Mouse (Mus musculus) left cerebral cortex, postnatal 4 days (tissue): ENCODE measurements around the gene Msx2. TPM values are rescaled to one million over a fixed set of nuclear protein-coding genes. Genes with fewer than 3 reads are reported as not detected.
A peak's percentile ranks its signal among the peaks of the same experiment; 100 is the strongest.

Experiments used
- DNase-seq: peaks from one replicate; pipeline ENCODE4 v3.0.0-alpha.2; 2022
- intact Hi-C: fragments of 180-260 bp; cut with DNase I; formaldehyde crosslinking; loops from one replicate; pipeline ENCODE4 v1.15.1; 2025
- total RNA-seq, 2 experiments: library from RNA; stranded (reverse); gene quantifications; 2 replicates each; pipeline ENCODE4 v1.2.3; 2021

Gene Msx2
- total RNA-seq, 2 experiments from 2014 or later: 0.60 to 0.74 TPM

GRCm38 (mm10) chr13:53466189-53466866 lies 6.5 kb downstream of the Msx2 start:
- intact Hi-C loops: loop anchor here (10.0 kb wide), 1 partner anchor 128 kb away; no protein-coding TSS in a partner anchor

GRCm38 (mm10) chr13:53465191-53465820 lies 7.6 kb downstream of the Msx2 start:
- DNase-seq: no peak
- intact Hi-C loops: loop anchor here (10.0 kb wide), 1 partner anchor 129 kb away; no protein-coding TSS in a partner anchor

More at GRCm38 (mm10) chr13:53466189-53466866, 6.5 kb downstream of the Msx2 start:
- DNase-seq: no peak

GRCm38 (mm10) chr13:53464441-53465001 lies 8.4 kb downstream of the Msx2 start:
- intact Hi-C loops: loop anchor here (10.0 kb wide), 1 partner anchor 130 kb away; no protein-coding TSS in a partner anchor

GRCm38 (mm10) chr13:53463946-53464345 lies 8.9 kb downstream of the Msx2 start:
- intact Hi-C loops: loop anchor here (10.0 kb wide), 1 partner anchor 131 kb away; no protein-coding TSS in a partner anchor
- DNase-seq: no peak

More at GRCm38 (mm10) chr13:53464441-53465001, 8.4 kb downstream of the Msx2 start:
- DNase-seq: peak; percentile 55

GRCm38 (mm10) chr13:53463037-53463436 lies 9.8 kb downstream of the Msx2 start:
- DNase-seq: no peak
- intact Hi-C loops: loop anchor here (10.0 kb wide), 1 partner anchor 132 kb away; no protein-coding TSS in a partner anchor

GRCm38 (mm10) chr13:53462649-53462970 lies 10.3 kb downstream of the Msx2 start:
- DNase-seq: no peak
- intact Hi-C loops: loop anchor here (10.0 kb wide), 1 partner anchor 132 kb away; no protein-coding TSS in a partner anchor

- intact Hi-C loops: loop anchor here (10.0 kb wide), 1 partner anchor 133 kb away; no protein-coding TSS in a partner anchor
- DNase-seq: peak; percentile 55
Measured at GRCm38 (mm10) chr13:53461855-53462648, 10.8 kb downstream of the Msx2 start.

- intact Hi-C loops: loop anchor here (10.0 kb wide), 1 partner anchor 133 kb away; no protein-coding TSS in a partner anchor
- DNase-seq: no peak
Measured at GRCm38 (mm10) chr13:53461346-53461745, 11.5 kb downstream of the Msx2 start.

- intact Hi-C loops: no loop called here
- DNase-seq: no peak
Measured at GRCm38 (mm10) chr13:53458766-53459165, 14.1 kb downstream of the Msx2 start.

- intact Hi-C loops: no loop called here
- peak; percentile 58 for DNase-seq
Measured at GRCm38 (mm10) chr13:53454794-53455672, 17.8 kb downstream of the Msx2 start.

GRCm38 (mm10) chr13:53453927-53454326 lies 18.9 kb downstream of the Msx2 start:
- intact Hi-C loops: no loop called here
- no peak for DNase-seq

- intact Hi-C loops: no loop called here
- no peak for DNase-seq
Measured at GRCm38 (mm10) chr13:53447609-53448008, 25.3 kb downstream of the Msx2 start.

GRCm38 (mm10) chr13:53443602-53444001 lies 29.3 kb downstream of the Msx2 start:
- intact Hi-C loops: loop anchor here (2.0 to 5.0 kb wide), 2 partner anchors 244 to 321 kb away; no protein-coding TSS in a partner anchor
- DNase-seq: peak; percentile 76

- intact Hi-C loops: loop anchor here (2.0 to 5.0 kb wide), 2 partner anchors 245 to 322 kb away; no protein-coding TSS in a partner anchor
Measured at GRCm38 (mm10) chr13:53442168-53442980, 30.5 kb downstream of the Msx2 start.

GRCm38 (mm10) chr13:53441307-53442028 lies 31.4 kb downstream of the Msx2 start:
- intact Hi-C loops: loop anchor here (2.0 to 5.0 kb wide), 2 partner anchors 246 to 323 kb away; no protein-coding TSS in a partner anchor
- no peak for DNase-seq

More at GRCm38 (mm10) chr13:53442168-53442980, 30.5 kb downstream of the Msx2 start:
- peak; percentile 65 for DNase-seq

GRCm38 (mm10) chr13:53439957-53440356 lies 32.9 kb downstream of the Msx2 start:
- intact Hi-C loops: loop anchor here (5.0 to 10.0 kb wide), 2 partner anchors 247 to 615 kb away; partner anchors contain the start of gene Drd1

GRCm38 (mm10) chr13:53426507-53426906 lies 46.4 kb downstream of the Msx2 start:
- intact Hi-C loops: no loop called here
- DNase-seq: peak; percentile 90

More at GRCm38 (mm10) chr13:53439957-53440356, 32.9 kb downstream of the Msx2 start:
- DNase-seq: no peak

GRCm38 (mm10) chr13:53421189-53421588 lies 51.7 kb downstream of the Msx2 start:
- intact Hi-C loops: no loop called here
- no peak for DNase-seq
